Mouse (Mus musculus): ENCODE measurements around the gene Ric8b.

The Ric8b gene

GRCm38 (mm10) chr10:84958597-84958996 is 41.2 kb downstream of the Ric8b start:
- in situ Hi-C loops (cut with MboI; ENCODE audit: low sequenced_read_pairs) = no loop called here

GRCm38 (mm10) chr10:84960380-84960930 is 43.0 kb downstream of the Ric8b start:
- in situ Hi-C loops (cut with MboI; ENCODE audit: low sequenced_read_pairs) = no loop called here

- in situ Hi-C loops (cut with MboI; ENCODE audit: low sequenced_read_pairs) = no loop called here
These were observed 45.7 kb downstream of the Ric8b start for GRCm38 (mm10) chr10:84963126-84963525.

- in situ Hi-C loops (cut with MboI; ENCODE audit: low sequenced_read_pairs) = no loop called here
These were observed 46.3 kb downstream of the Ric8b start for GRCm38 (mm10) chr10:84963726-84964125.

GRCm38 (mm10) chr10:84966542-84966941 is 49.1 kb downstream of the Ric8b start:
- in situ Hi-C loops (cut with MboI; ENCODE audit: low sequenced_read_pairs) = no loop called here

- in situ Hi-C loops (cut with MboI; ENCODE audit: low sequenced_read_pairs) = no loop called here
These were observed 50.2 kb downstream of the Ric8b start for GRCm38 (mm10) chr10:84967645-84968044.

GRCm38 (mm10) chr10:84968852-84969704 is 51.7 kb downstream of the Ric8b start:
- in situ Hi-C loops (cut with MboI; ENCODE audit: low sequenced_read_pairs) = no loop called here

GRCm38 (mm10) chr10:84975264-84975663 is 57.8 kb downstream of the Ric8b start:
- in situ Hi-C loops (cut with MboI; ENCODE audit: low sequenced_read_pairs) = no loop called here

GRCm38 (mm10) chr10:84976588-84977351 is 59.4 kb downstream of the Ric8b start:
- in situ Hi-C loops (cut with MboI; ENCODE audit: low sequenced_read_pairs) = no loop called here

- in situ Hi-C loops (cut with MboI; ENCODE audit: low sequenced_read_pairs) = no loop called here
These were observed 62.9 kb downstream of the Ric8b start for GRCm38 (mm10) chr10:84980291-84980690.

GRCm38 (mm10) chr10:84981441-84981840 is 64.0 kb downstream of the Ric8b start:
- in situ Hi-C loops (cut with MboI; ENCODE audit: low sequenced_read_pairs) = no loop called here

- in situ Hi-C loops (cut with MboI; ENCODE audit: low sequenced_read_pairs) = no loop called here
These were observed 65.3 kb downstream of the Ric8b start for GRCm38 (mm10) chr10:84982675-84983074.

GRCm38 (mm10) chr10:84985956-84986355 is 68.5 kb downstream of the Ric8b start:
- in situ Hi-C loops (cut with MboI; ENCODE audit: low sequenced_read_pairs) = no loop called here

GRCm38 (mm10) chr10:84987666-84988065 is 70.2 kb downstream of the Ric8b start:
- in situ Hi-C loops (cut with MboI; ENCODE audit: low sequenced_read_pairs) = no loop called here

GRCm38 (mm10) chr10:84988650-84989049 is 71.2 kb downstream of the Ric8b start:
- in situ Hi-C loops (cut with MboI; ENCODE audit: low sequenced_read_pairs) = no loop called here

- in situ Hi-C loops (cut with MboI; ENCODE audit: low sequenced_read_pairs) = no loop called here
These were observed 76.9 kb downstream of the Ric8b start for GRCm38 (mm10) chr10:84994346-84994745.

- in situ Hi-C loops (cut with MboI; ENCODE audit: low sequenced_read_pairs) = no loop called here
These were observed 77.6 kb downstream of the Ric8b start for GRCm38 (mm10) chr10:84994971-84995370.

- in situ Hi-C loops (cut with MboI; ENCODE audit: low sequenced_read_pairs) = no loop called here
These were observed 79.0 kb downstream of the Ric8b start for GRCm38 (mm10) chr10:84996366-84996765.

GRCm38 (mm10) chr10:84997571-84998224 is 80.3 kb downstream of the Ric8b start:
- in situ Hi-C loops (cut with MboI; ENCODE audit: low sequenced_read_pairs) = no loop called here

- in situ Hi-C loops (cut with MboI; ENCODE audit: low sequenced_read_pairs) = no loop called here
These were observed 80.8 kb downstream of the Ric8b start for GRCm38 (mm10) chr10:84998225-84998579.

- in situ Hi-C loops (cut with MboI; ENCODE audit: low sequenced_read_pairs) = no loop called here
These were observed 84.5 kb downstream of the Ric8b start for GRCm38 (mm10) chr10:85001920-85002319.

All from CH12F3 (cell line).